Mouse (Mus musculus): ENCODE measurements around the gene Zfp821.

DNA sequence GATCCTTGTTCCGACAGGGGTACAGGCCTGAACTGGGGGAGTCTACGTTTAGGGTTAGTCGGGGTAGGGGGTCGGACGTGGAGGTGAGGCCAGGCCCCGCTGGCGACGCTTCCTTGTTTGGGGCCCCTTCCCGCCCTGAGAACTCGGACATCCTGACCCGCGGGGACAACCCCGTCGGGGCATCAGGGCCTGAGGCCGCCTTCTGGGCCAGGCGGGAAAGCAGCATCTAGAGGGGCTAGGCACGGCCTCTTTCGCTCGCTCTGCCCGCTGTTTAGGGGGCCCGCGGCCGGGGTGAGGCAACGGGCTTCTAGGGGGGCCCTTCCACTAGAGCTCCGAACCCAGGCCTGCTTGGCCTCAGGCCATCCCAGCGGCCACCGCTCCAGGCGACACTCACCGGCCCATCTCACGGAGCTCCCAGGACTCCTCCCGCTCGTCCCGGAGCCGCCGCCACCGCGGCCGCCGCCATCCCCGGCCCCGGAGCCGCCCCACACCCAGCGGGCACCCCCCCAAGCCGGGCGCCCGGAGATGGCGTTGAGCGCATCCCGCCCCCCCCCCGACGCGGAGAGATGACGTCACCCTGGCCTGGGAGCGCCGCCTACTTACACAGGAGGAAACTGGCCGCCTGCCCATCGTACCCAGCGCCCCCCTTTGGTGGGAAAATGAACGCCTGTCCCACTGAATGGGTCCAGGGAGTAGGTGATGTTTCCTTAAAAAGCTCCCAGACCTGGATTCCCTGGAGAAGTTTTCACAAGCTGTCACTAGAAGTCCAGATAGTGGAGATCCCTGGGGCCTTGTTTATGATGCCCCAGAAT, 32.1 kb downstream of the Zfp821 start, which contains the start of gene Atxn1l:
- TF ChIP-seq CTCF (IDR thresholded peaks at IDR 0.05; ENCODE audit: low read depth) (peak; percentile 61), EP300 (IDR thresholded peaks at IDR 0.05; ENCODE audit: low read depth) (no peak)

Data from heart, postnatal 0 days (tissue).